Mouse (Mus musculus): Measurements from ENCODE around the gene Tpm1. TPM values are rescaled to one million over a fixed set of nuclear protein-coding genes. Genes with fewer than 3 reads are reported as not detected.

The Tpm1 gene
- over 10,000 TPM in 1 of 2 experiments, 1,000 to 10,000 TPM in 1; 9,705 to 11,464 TPM for total RNA-seq (2021)
- long read RNA-seq, experiment 1, transcript Tpm1-207 (9 exons, 962 nt), result minor isoform, 68 of 10,894 reads
- long read RNA-seq, experiment 1, transcript Tpm1-201 (9 exons, 1,797 nt), result minor isoform, 5 of 10,894 reads
- long read RNA-seq, experiment 1, transcript Tpm1-211 (8 exons, 1,607 nt), result minor isoform, 9 of 10,894 reads
- long read RNA-seq, experiment 1, transcript Tpm1-205 (10 exons, 1,208 nt), result major isoform, 10,346 of 10,894 reads
- long read RNA-seq, experiment 1, partial matches to known transcripts, result 313 of 10,894 reads
- long read RNA-seq, experiment 1, other reads (novel, unspliced or antisense), result 149 of 10,894 reads
- long read RNA-seq, experiment 2, transcript Tpm1-207 (9 exons, 962 nt), result minor isoform, 32 of 5,839 reads
- long read RNA-seq, experiment 2, transcript Tpm1-205 (10 exons, 1,208 nt), result major isoform, 5,500 of 5,839 reads
- long read RNA-seq, experiment 2, partial matches to known transcripts, result 201 of 5,839 reads
- long read RNA-seq, experiment 2, other reads (novel, unspliced or antisense), result 96 of 5,839 reads

GRCm38 (mm10) chr9:67049086-67049824 lies at the start of gene Tpm1:
TSS of gene Tpm1 (minus strand) at chr9:67049406.
- peak; percentile 87 to 94 for DNase-seq

- DNase-seq, result no peak
Measured at GRCm38 (mm10) chr9:67094371-67094770, 45.2 kb upstream of the Tpm1 start.

GRCm38 (mm10) chr9:67092210-67092609 lies 43.0 kb upstream of the Tpm1 start:
- DNase-seq, result no peak

GRCm38 (mm10) chr9:67091598-67091997 lies 42.4 kb upstream of the Tpm1 start:
- DNase-seq, result no peak

- DNase-seq, result no peak
Measured at GRCm38 (mm10) chr9:67091151-67091550, 41.9 kb upstream of the Tpm1 start.

- DNase-seq, result peak in 1 of 2 experiments; percentile 7
Measured at GRCm38 (mm10) chr9:67090633-67091045, 41.4 kb upstream of the Tpm1 start.

GRCm38 (mm10) chr9:67089167-67089566 lies 40.0 kb upstream of the Tpm1 start:
- no peak for DNase-seq

- no peak for DNase-seq
Measured at GRCm38 (mm10) chr9:67083801-67084200, 34.6 kb upstream of the Tpm1 start.

DNA sequence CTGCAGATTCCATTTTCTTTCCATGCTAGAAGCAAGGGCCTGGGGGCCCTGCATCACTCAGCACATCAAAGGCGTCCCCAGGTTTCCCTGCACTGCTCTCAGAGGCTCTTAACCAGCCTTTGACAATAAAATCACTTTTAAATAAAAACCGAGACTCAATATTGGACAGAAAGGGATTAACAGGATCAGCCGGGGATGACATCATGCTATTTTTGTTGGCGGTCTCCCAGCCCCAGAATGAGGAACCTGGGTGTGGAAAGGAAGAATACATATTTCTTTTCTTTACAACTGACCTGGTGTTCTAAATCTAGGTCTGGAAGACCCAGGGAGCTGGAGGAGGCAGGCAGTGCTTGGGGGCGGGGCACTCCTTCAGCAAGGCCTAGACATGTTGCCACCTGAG lies 32.5 kb upstream of the Tpm1 start:
- DNase-seq, result peak in 1 of 2 experiments; percentile 26

DNA sequence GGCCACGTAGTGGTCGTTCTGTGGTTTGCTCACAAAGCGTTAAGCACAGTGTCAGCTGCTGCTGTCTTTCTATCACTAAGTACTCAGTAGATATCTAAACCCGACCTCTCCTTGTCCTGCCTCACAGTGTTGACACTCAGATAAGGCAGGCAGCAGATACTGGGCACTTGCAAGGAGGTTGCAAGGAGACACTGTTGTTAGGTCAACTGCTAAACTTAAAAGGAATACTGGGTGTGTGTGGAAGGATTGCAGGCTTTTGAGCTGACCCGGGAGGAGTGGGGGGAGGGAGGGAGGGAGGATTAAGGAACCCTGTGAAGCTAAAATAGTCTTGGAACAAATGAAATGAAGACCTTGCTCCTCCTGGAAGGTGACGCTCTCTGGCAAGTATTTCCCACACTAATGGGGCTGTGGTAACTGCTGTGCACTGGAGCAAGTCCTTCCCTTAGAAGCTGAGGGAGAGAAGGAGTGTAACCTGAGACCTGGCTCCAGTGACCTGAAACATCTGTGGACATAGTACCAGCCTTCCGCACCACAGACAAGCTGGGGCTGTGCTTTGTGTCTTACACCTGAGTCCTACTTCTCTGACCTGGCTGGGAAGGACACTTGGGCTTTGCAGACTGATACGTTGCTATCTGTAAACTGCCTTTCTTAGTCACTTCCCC lies 28.6 kb upstream of the Tpm1 start:
- DNase-seq, result no peak

DNA sequence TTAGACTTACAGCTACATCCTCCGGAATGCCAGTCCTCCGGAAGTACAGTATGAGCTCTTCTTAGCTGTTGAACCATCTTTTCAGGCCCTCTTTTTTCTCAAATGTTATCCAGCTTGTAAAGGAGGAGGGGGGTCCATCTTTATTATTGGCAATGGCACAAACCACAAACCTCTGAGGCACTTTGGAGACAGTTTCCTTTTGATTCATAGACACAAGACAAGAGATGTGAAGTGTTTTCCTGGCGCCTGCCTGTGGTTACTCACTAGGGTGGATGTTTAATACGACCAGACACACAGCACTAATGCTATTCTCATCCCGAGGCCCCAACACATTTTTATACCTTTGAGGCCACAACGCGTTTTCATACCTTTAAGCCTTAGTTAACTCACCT lies 28.1 kb upstream of the Tpm1 start:
- DNase-seq, result no peak

DNA sequence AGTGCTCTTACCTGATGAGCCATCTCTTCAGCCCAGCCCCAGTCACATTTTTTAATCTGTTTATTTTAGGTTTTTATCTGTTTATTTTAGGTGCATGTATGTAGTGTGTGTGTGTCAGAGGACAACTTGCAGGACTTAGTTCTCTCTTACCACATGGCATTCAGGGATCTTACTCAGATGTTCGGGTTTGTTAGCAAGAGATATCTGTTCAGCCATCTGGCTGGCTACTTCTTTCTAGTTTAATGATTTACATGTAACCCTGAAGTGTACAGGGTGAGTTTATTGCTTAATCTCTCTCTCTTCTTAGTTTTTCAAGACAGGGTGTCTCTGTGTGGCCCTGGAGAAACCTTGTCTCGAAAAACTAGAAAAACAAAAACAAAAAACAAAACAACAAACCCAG lies 23.0 kb upstream of the Tpm1 start:
- no peak for DNase-seq

DNA sequence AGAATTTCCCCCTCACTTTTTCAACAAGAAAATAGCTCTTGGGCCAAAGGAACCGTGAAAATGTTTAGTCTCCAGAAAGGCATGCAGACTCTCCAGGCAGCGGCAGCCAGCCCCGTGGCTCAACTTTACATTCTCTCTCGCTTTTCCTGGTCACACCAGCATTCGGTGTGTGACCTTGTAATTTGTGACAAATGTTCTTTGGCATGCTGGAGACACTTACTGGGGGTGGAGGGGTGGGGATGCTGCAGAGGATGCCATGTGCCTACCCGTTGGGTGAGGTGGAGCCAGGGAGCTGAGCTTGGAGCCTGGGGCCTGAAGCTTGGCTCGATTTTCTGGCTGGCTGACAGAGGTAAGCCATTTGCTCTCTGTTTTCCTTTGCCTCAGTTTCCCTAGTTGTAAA lies 22.4 kb upstream of the Tpm1 start:
- no peak for DNase-seq

DNA sequence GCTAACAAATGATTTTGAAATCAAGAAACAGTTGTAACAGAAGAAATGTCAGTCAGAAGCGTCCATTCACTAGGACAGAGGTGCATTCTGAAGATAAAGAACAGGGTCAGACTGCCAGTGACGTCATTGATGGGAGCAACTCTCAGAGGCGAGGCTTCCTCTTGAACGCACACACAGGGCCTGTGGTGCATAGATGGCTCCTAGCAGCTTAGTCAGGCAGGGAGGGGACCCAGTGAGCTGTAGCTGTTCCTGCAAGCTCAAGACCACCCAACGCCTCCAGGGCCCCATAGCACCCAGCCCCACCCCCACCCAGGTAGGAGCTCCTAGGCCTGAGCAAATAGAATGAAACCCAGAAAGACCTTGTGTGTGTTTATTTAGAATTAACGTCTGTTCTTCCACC lies 21.9 kb upstream of the Tpm1 start:
- DNase-seq, result no peak

GRCm38 (mm10) chr9:67066616-67067015 lies 17.4 kb upstream of the Tpm1 start:
- DNase-seq, result no peak

DNA sequence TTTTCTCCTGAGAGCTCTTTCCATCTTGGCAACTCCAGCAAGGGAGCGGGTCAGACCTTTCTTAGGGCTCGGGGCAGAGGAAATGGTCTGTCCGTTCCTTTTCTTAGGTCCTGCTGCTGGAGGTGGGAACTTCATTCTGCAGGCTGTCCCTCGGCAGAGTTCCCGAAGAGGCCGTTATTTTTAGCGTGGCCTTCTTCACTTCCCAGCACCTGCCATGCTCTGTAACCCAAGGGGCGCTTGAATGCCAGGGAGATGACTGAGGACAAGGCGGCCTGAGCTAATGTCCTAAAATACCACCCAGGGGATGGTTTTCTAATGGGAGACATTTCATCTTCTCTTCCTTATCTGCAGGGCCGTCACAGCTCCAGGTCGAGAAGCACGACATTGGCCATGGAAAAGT lies 10.5 kb upstream of the Tpm1 start:
- peak in 1 of 2 experiments; percentile 16 for DNase-seq

GRCm38 (mm10) chr9:67058366-67058765 lies 9.2 kb upstream of the Tpm1 start:
- no peak for DNase-seq

- peak in 1 of 2 experiments; percentile 14 for DNase-seq
Measured at GRCm38 (mm10) chr9:67050736-67051337, 1.6 kb upstream of the Tpm1 start.

GRCm38 (mm10) chr9:67049836-67050235 lies 630 bp upstream of the Tpm1 start:
- no peak for DNase-seq

GRCm38 (mm10) chr9:67048483-67049085 lies 622 bp downstream of the Tpm1 start:
- DNase-seq, result no peak

- DNase-seq, result peak in 1 of 2 experiments; percentile 57
Measured at GRCm38 (mm10) chr9:67047606-67048482, 1.4 kb downstream of the Tpm1 start.
